Mouse (Mus musculus): ENCODE data around the gene Fthl17e.
"Not testable (repeated sequence)": the region's sequence is repeated elsewhere in the genome, so short reads cannot be mapped to it uniquely, and the experiment has no call there.

Gene Fthl17e

GRCm38 (mm10) chrX:9033193-9033592 lies at the start of gene Fthl17e:
Gene Fthl17e (plus strand): TSS chrX:9033493.
- in situ Hi-C loops (cut with MboI, MseI), result not testable (repeated sequence)

GRCm38 (mm10) chrX:8986655-8987054 lies 46.6 kb upstream of the Fthl17e start, which contains the start of gene Fthl17d:
Gene Fthl17d (minus strand): TSS chrX:8986755.
- in situ Hi-C loops (cut with MboI, MseI), result not testable (repeated sequence)

- in situ Hi-C loops (cut with MboI, MseI), result no loop called here
Observed at GRCm38 (mm10) chrX:9016079-9016478, 17.2 kb upstream of the Fthl17e start.

GRCm38 (mm10) chrX:9019481-9019880 lies 13.8 kb upstream of the Fthl17e start:
- in situ Hi-C loops (cut with MboI, MseI), result no loop called here

- in situ Hi-C loops (cut with MboI, MseI), result loop anchor here (10.0 kb wide), 1 partner anchor 67 kb away; the partner anchor contains the start of gene Fthl17c
Observed at GRCm38 (mm10) chrX:9041611-9042010, 8.3 kb downstream of the Fthl17e start.

- in situ Hi-C loops (cut with MboI, MseI), result not testable (repeated sequence)
Observed at GRCm38 (mm10) chrX:9060952-9061351, 27.7 kb downstream of the Fthl17e start.

- in situ Hi-C loops (cut with MboI, MseI), result no loop called here
Observed at GRCm38 (mm10) chrX:9062101-9062500, 28.8 kb downstream of the Fthl17e start.

GRCm38 (mm10) chrX:9062715-9063114 lies 29.4 kb downstream of the Fthl17e start, which contains the start of gene Fthl17f:
Gene Fthl17f (plus strand): TSS chrX:9063015.
- in situ Hi-C loops (cut with MboI, MseI), result not testable (repeated sequence)

GRCm38 (mm10) chrX:9077699-9078098 lies 44.4 kb downstream of the Fthl17e start:
- in situ Hi-C loops (cut with MboI, MseI), result not testable (repeated sequence)
